Mouse (Mus musculus) liver, embryonic 16.5 days (tissue): ENCODE results near the gene Dhps. TPM values are rescaled to one million over a fixed set of nuclear protein-coding genes. Genes with fewer than 3 reads are reported as not detected.
"Not testable (repeated sequence)": the region's sequence is repeated elsewhere in the genome, so short reads cannot be mapped to it uniquely, and the experiment has no call there.

Experiments used
- ATAC-seq: fragments of 200-750 bp; cut with Nextera tagmentation; 2 replicates; pipeline ENCODE4 v1.8.0; 2017; ENCODE audit warnings: low read depth, mild to moderate bottlenecking, moderate number of reproducible peaks, moderate library complexity
- H3K27ac ChIP-seq: fragments of 300-500 bp; sonication (generic); 2 replicates; pipeline ENCODE4 v1.5.1; 2014; ENCODE audit warnings: mild to moderate bottlenecking, low read length
- H3K27me3 ChIP-seq: fragments of 300-500 bp; sonication (generic); 2 replicates; pipeline ENCODE4 v1.6.1; 2014; ENCODE audit warnings: low read depth, low read length, mixed read lengths; ENCODE audit not compliant: control insufficient read depth, insufficient read depth
- H3K36me3 ChIP-seq: fragments of 300-500 bp; sonication (generic); 2 replicates; pipeline ENCODE4 v1.6.1; 2014; ENCODE audit warnings: mild to moderate bottlenecking; ENCODE audit not compliant: control insufficient read depth, insufficient read depth
- H3K4me1 ChIP-seq: fragments of 300-500 bp; sonication (generic); 2 replicates; pipeline ENCODE4 v1.6.1; 2014; ENCODE audit warnings: low read depth, low read length, mixed read lengths; ENCODE audit not compliant: control insufficient read depth
- H3K4me2 ChIP-seq: fragments of 300-500 bp; sonication (generic); 2 replicates; pipeline ENCODE4 v1.6.1; 2014; ENCODE audit warnings: low read depth, low read length, mixed read lengths
- H3K4me3 ChIP-seq: fragments of 300-500 bp; sonication (generic); 2 replicates; pipeline ENCODE4 v1.5.1; 2014; ENCODE audit warnings: low read depth, mild to moderate bottlenecking, low read length
- H3K9ac ChIP-seq: fragments of 300-500 bp; sonication (generic); 2 replicates; pipeline ENCODE4 v1.6.1; 2014; ENCODE audit warnings: low read depth, low read length
- H3K9me3 ChIP-seq: fragments of 300-500 bp; sonication (generic); replicated peaks from 2 replicates; pipeline ENCODE4 v1.6.1; 2016; ENCODE audit warnings: low read length; ENCODE audit not compliant: control insufficient read depth
- WGBS: fragments of 180-500 bp; shearing (Covaris S2); extraction: QIAGEN DNeasy Blood & Tissue Kit; methylation state at CpG from one replicate; pipeline ENCODE4 v1.1.7; 2014; ENCODE audit not compliant: insufficient replicate concordance; 5-methylcytosine and 5-hydroxymethylcytosine counted together
- polyA plus RNA-seq: library from polyadenylated mRNA; unstranded; fragments of >200 nt; fragmentation: Nextera tagmentation; extraction: Ambion mirVana; gene quantifications from 2 replicates; pipeline ENCODE4 v1.2.1, GENCODE M21; 2015

Gene Dhps
- polyA plus RNA-seq, 1 experiment from 2014 or later: 23.5 TPM

DNA sequence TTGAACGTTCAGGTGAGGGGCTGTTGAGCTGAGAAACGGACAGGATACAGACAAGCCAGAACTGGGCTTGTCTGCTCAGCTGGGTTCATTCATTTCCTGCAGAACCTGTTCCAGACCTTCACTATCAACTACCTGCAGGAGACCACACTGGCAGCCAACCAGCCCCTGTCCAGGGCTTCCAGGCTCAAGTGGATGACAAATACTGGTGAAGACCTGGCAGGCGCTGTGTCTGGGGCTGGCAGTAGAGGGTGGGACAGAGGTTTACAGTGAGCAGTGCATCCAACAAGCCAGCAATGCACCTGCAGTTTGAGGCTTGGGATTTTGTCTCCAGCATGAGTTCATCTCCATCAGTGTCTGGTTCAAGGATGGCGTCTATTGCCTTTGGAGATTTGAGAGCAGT lies 25.3 kb downstream of the Dhps start:
- no peak overlapping the region for H3K4me2 ChIP-seq
- H3K9me3 ChIP-seq: peaks cover 4% of the 10 kb centered on the region
- no peak for ATAC-seq
- no peak overlapping the region for H3K9ac ChIP-seq
- H3K27ac ChIP-seq: no peak overlapping the region
- no peaks in the 10 kb centered on the region for H3K27me3 ChIP-seq
- H3K4me1 ChIP-seq: no peaks in the 10 kb centered on the region
- peaks cover 12% of the 10 kb centered on the region for H3K36me3 ChIP-seq
- no peak overlapping the region for H3K4me3 ChIP-seq
- WGBS: 83% methylated on average over 4 of the region's 4 CpGs

DNA sequence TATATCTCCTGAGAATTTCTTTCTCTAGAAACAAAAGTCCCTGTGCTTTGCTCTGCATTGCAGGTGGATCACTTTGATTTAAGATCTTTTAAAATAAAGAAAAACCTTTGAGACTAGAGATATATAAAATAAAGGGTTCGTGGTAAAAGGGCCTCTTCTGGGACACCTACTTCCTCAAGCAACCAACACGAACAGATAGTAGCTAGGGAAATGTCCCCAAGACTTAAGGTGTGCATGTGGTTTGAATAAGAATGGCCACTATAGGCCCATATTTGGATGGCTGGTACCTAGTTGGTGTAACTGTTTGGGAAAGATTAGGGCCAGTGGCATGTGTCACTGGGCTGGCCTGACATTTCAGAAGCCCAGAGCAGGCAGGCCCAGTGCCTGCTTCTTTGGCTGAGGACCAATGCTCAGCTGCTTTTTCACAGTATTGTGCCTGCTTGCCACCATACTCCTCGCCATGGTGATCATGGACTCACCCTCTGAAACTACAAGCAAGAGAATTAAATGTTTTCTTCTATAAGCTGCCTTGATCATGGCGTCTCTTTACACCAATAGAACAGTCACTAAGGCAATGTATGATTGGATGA lies 28.6 kb downstream of the Dhps start:
- no peak overlapping the region for H3K9ac ChIP-seq
- no peak for ATAC-seq
- peaks cover 4% of the 10 kb centered on the region for H3K9me3 ChIP-seq
- H3K27ac ChIP-seq: no peak overlapping the region
- no peak overlapping the region for H3K4me3 ChIP-seq
- H3K36me3 ChIP-seq: peaks cover 12% of the 10 kb centered on the region
- no peaks in the 10 kb centered on the region for H3K4me1 ChIP-seq
- H3K27me3 ChIP-seq: no peaks in the 10 kb centered on the region
- no peak overlapping the region for H3K4me2 ChIP-seq
- 54% methylated on average over 4 of the region's 4 CpGs for WGBS

- no peaks in the 10 kb centered on the region for H3K27me3 ChIP-seq
- peaks cover 23% of the 10 kb centered on the region for H3K36me3 ChIP-seq
- H3K4me1 ChIP-seq: no peaks in the 10 kb centered on the region
- no peak overlapping the region for H3K9ac ChIP-seq
- H3K9me3 ChIP-seq: no peaks in the 10 kb centered on the region
- H3K4me3 ChIP-seq: no peak overlapping the region
- 68% methylated on average over 10 of the region's 10 CpGs for WGBS
- no peak for ATAC-seq
- no peak overlapping the region for H3K4me2 ChIP-seq
- no peak overlapping the region for H3K27ac ChIP-seq
These were observed 41.7 kb downstream of the Dhps start for GRCm38 (mm10) chr8:85113241-85113640.

- H3K9me3 ChIP-seq: no peaks in the 10 kb centered on the region
- H3K4me2 ChIP-seq: no peak overlapping the region
- no peak overlapping the region for H3K4me3 ChIP-seq
- peaks cover 13% of the 10 kb centered on the region for H3K36me3 ChIP-seq
- H3K9ac ChIP-seq: no peak overlapping the region
- peaks cover 3% of the 10 kb centered on the region; the same call in 1 of the 2 replicates for H3K27me3 ChIP-seq
- no peak for ATAC-seq
- no peak overlapping the region for H3K27ac ChIP-seq
- 51% methylated on average over 4 of the region's 4 CpGs for WGBS
- no peaks in the 10 kb centered on the region for H3K4me1 ChIP-seq
These were observed 43.9 kb downstream of the Dhps start for GRCm38 (mm10) chr8:85115501-85115900.

DNA sequence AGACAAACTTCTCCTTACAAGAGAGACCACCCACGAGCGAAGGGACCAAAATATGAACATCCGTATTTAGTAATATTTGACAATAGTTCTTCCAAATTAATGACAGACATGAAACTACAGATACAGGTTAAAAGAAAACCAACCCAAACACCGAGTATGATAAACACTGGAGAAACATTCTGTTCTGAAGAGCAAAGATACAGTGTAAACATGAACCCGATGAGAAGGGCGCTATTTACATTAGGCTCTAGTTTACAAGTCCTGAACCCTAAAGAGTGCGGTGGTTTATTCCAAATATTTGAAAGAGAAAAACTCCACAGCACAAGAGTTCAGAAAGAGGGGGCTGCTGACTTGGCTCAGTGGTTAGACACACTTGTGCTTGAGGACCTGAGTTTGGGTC lies 45.4 kb downstream of the Dhps start:
- no peaks in the 10 kb centered on the region; the same call in 1 of the 2 replicates for H3K36me3 ChIP-seq
- H3K9ac ChIP-seq: no peak overlapping the region
- no peaks in the 10 kb centered on the region for H3K9me3 ChIP-seq
- H3K4me1 ChIP-seq: no peaks in the 10 kb centered on the region
- H3K27ac ChIP-seq: peak overlapping the region; percentile 13; the same call in 1 of the 2 replicates
- H3K27me3 ChIP-seq: peaks cover 3% of the 10 kb centered on the region; the same call in 1 of the 2 replicates
- WGBS: 59% methylated on average over 7 of the region's 7 CpGs
- no peak overlapping the region for H3K4me3 ChIP-seq
- peak overlapping the region; percentile 24; the same call in 1 of the 2 replicates for H3K4me2 ChIP-seq
- ATAC-seq: peak; percentile 75

DNA sequence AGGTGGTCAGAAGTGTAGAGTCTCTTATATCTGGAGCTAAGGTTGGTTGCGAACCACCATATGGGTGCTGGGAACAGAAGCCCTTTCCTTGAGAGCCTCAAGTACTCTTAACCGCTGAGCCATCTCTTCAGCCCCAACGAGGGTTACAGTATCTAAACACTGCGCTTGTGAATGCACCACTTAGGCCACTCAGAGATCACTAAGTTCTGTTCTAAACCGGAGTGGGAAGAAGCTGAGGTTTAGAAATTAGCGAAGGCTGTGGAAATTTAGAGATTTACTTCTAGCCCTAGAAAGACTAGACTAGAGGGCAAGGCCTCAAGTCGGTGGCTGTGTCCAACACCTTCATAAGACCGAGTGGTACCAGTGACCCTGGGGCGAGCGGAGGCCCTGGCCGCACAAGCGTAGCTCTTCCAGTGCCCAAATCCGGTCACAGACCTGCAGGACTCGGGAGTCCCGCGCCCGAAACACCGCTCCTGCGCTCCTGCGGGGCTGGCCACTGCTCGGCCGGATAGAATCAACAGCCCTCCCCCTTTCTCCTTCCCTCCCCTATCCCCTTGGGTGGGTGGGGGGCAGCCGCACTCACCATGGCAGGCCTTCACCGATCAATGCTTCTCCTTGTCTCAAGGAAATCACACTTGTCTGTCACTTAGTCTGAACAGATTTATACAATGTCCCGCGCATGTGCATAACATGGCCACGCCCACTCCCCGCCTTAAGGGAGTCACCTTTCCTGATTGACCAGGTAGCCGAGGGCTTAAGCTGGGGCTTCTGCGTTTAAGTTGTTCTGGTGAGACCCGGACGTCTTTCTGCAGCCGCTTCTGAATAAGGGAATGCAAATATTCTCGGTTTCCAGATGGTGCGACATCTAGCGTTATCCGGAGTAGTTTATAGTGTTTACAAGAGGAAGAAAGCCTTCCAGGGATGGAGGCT lies 47.8 kb downstream of the Dhps start:
- 11% methylated on average over 37 of the region's 37 CpGs for WGBS
- H3K27ac ChIP-seq: peak overlapping the region; percentile 47
- peaks cover 3% of the 10 kb centered on the region; the same call in 1 of the 2 replicates for H3K27me3 ChIP-seq
- peak; percentile 72 for ATAC-seq
- H3K4me2 ChIP-seq: peak overlapping the region; percentile 53
- H3K4me1 ChIP-seq: no peaks in the 10 kb centered on the region
- peak overlapping the region; percentile 43 for H3K9ac ChIP-seq
- peak overlapping the region; percentile 59 for H3K4me3 ChIP-seq
- no peaks in the 10 kb centered on the region for H3K9me3 ChIP-seq
- H3K36me3 ChIP-seq: no peaks in the 10 kb centered on the region

GRCm38 (mm10) chr8:85120251-85120650 lies 48.7 kb downstream of the Dhps start:
- not testable (repeated sequence) for ATAC-seq, H3K27ac ChIP-seq, H3K9me3 ChIP-seq, H3K4me1 ChIP-seq, H3K27me3 ChIP-seq, H3K9ac ChIP-seq, H3K36me3 ChIP-seq, H3K4me2 ChIP-seq, H3K4me3 ChIP-seq
- WGBS: 59% methylated on average over 5 of the region's 5 CpGs

DNA sequence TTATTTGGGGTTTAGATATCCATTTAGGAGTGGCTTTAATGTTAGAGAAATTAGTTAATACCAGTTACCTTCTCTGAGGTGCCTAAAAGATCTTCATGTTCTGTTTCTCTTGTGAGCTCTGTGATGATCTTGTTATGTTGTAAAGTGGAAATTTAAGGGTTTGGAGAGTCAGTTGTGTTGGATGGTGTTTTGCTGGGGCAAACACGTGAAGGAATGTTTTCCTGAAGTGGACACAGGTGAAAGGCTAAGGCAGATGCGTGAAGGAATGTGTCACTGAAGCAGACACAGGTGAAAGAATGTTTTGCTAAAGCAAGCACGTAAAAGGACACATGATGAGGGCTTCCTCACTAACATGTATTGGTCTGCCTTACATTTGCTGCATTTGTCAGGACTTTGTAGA lies 51.4 kb downstream of the Dhps start, which contains the start of gene Zfp791:
TSS of gene Zfp791 (minus strand) at position 101 of the 400 bp plus-strand sequence.
- no peak for ATAC-seq
- Histone ChIP-seq H3K36me3 (no peaks in the 10 kb centered on the region), H3K4me2 (no peak within 1 kb of the TSS), H3K9ac (no peak within 1 kb of the TSS), H3K9me3 (no peaks in the 10 kb centered on the region), H3K27me3 (peaks cover 3% of the 10 kb centered on the region; the same call in 1 of the 2 replicates), H3K27ac (no peak within 1 kb of the TSS), H3K4me1 (no peaks in the 10 kb centered on the region), H3K4me3 (no peak within 1 kb of the TSS)
- WGBS: 62% methylated on average over 3 of the region's 3 CpGs

- WGBS: 80% methylated on average over 8 of the region's 8 CpGs
- Histone ChIP-seq H3K9ac (no peak overlapping the region), H3K27ac (no peak overlapping the region)
These were observed 52.1 kb downstream of the Dhps start for GRCm38 (mm10) chr8:85123691-85124090.

More at GRCm38 (mm10) chr8:85123691-85124090, 52.1 kb downstream of the Dhps start:
- Histone ChIP-seq H3K27me3 (peaks cover 3% of the 10 kb centered on the region; the same call in 1 of the 2 replicates), H3K4me1 (no peaks in the 10 kb centered on the region), H3K9me3 (no peaks in the 10 kb centered on the region), H3K4me2 (no peak overlapping the region), H3K4me3 (no peak overlapping the region), H3K36me3 (no peaks in the 10 kb centered on the region)
- no peak for ATAC-seq
